Mouse (Mus musculus): Measurements from ENCODE around the gene Fzd5.

Fzd5 gene

DNA sequence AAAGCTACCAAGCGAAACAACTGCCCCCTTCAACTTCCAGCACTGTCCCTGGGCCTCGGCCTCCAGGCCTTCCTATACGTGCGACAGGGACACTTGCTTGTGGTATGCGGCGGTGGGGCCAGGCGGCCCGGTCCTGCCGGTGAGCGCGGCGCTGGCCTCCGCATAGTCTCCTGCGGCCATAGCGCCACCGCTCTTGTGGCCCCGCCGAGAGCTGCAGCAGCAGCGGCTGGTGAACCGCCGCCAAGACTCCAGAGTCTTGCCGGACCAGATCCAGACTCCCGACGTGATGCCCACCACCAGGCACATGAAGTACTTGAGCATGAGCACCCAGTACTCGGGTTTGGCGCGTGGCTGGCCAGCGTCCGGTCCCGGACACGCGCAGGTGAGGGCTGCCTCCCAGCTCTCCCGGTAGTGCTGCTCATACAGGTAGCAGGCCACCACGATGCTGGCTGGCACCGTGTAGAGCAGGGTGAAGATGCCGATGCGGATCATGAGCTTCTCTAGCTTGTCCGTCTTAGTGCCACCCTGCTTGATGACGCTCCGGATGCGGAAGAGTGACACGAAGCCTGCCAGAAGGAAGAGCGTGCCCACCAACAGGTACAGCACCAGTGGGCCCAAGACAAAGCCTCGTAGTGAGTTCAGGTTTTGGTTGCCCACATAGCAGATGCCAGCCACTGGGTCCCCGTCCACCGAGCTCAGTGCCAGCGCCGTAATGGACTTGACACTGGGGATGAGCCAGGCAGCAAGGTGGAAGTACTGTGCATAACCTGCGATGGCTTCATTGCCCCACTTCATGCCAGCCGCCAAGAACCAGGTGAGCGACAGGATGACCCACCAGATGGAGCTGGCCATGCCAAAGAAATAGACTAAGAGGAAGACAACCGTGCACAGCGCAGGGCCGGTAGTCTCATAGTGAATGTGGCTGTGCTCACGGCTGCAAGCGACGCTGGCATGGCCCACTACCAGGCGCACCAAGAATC lies 2.5 kb downstream of the Fzd5 start:
- in situ Hi-C loops (cut with MboI, MseI) = loop anchor here (5.0 to 25.0 kb wide), 2 partner anchors 43 to 252 kb away; partner anchors contain the start of gene Ccnyl1

DNA sequence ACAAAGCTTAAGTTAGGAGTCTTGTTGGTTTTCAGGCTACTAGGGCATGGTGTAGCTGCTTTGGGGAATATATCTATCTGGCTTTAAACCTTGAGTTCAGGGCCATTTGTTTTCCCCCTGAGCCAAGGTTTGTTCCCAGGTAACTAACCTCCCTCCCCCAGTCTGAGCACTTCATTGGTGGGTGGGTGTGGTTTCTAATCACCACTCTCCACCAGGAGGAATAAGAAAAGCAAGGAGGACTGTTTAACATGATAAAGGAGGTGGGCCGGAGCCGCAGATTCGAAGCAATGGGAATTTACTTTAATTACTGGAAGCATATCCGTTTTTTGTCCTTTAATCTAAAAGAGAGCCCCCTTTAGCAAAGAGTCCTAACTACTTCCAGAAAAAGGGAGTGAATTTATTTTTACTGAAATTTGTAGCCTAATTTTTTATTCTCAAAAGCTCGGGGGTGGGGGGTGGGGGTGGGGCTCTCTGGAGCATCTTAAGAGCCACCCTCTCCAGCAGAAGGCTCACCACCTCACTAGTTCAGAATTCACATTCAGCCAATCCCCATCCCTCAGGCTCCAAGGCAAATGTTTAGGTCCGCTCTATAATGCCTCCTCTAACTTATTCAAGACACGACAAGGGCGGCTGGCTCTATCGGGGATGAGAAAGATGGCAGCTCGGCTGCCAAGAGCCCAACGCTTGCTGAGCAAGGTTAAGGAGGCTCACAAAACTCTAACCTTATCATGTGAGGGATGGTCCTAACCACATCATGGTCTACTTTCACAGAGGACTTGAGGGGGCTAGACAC lies 3.9 kb downstream of the Fzd5 start:
- in situ Hi-C loops (cut with MboI, MseI) = loop anchor here (25.0 kb wide), 1 partner anchor 254 kb away; no protein-coding TSS in a partner anchor

- in situ Hi-C loops (cut with MboI, MseI) = loop anchor here (25.0 kb wide), 1 partner anchor 255 kb away; no protein-coding TSS in a partner anchor
Measured at GRCm38 (mm10) chr1:64732637-64733200, 4.8 kb downstream of the Fzd5 start.

DNA sequence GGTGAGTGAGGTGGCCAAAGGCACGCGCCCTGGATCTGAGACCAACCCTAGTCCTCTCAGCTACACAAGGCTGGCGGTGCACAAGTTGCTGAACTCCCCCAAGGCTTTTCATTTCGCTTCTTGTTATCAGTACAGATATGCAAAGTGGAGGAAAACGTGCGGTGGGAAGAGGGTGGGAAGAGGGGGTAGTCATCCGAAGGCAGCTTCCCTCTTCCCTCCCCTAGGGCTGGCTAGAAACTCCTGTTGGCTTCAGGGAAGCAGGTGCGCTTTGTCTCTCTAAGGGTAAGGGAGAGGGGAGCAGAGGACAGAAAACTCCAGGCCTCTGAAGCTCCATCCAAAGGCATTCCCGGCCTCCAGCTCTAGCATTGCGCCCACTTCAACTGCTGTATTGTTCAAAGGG lies 5.4 kb downstream of the Fzd5 start:
- in situ Hi-C loops (cut with MboI, MseI) = loop anchor here (25.0 kb wide), 1 partner anchor 255 kb away; no protein-coding TSS in a partner anchor

GRCm38 (mm10) chr1:64731341-64732020 lies 6.1 kb downstream of the Fzd5 start:
- in situ Hi-C loops (cut with MboI, MseI) = loop anchor here (25.0 kb wide), 1 partner anchor 256 kb away; no protein-coding TSS in a partner anchor

DNA sequence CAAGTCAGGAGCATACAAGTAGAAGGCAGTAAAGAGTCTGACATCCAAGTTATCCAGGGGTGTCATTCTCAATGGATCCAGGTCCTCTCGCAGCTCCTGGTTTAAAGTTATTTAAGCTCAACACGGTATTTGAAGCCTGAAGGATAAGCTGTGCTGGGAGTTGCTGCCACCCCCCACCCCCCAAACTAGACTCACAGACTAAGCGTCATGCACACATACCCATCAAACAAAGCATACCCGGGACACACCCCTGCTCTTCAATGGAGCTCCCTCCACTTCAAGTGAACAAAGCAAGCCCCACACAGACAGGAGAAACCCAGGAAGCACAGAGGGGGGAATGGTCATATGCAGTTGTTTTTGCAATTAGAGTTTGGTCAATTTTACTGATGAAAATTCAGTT lies 7.5 kb downstream of the Fzd5 start:
- in situ Hi-C loops (cut with MboI, MseI) = loop anchor here (25.0 kb wide), 1 partner anchor 257 kb away; no protein-coding TSS in a partner anchor

DNA sequence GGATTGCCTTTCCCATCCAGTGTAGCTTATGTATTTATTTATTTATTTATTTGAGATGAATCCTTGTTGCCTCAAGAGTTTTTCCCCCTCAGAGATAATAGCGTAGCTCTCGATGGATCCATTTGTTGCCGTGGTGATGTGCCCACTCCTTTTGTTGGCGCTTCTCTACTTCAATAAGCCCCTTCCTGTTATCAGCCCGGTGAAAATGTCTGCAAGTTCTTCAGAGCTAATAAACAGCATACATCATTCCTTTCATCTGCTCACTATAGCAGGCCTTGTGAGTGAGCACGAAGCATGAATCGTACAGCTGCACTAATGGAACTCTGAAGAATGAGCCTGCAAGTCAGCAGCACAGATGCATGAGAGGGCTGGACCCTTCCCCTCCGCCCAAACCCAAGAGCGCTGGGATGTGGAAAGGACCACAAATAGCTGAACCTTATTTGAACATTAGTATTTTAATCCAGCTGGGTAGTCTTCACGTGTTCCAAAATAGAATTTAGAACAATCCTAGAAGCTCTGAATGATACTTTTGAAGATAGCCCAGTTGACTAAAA lies 16.4 kb downstream of the Fzd5 start:
- in situ Hi-C loops (cut with MboI, MseI) = no loop called here

GRCm38 (mm10) chr1:64717504-64717903 lies 20.0 kb downstream of the Fzd5 start:
- in situ Hi-C loops (cut with MboI, MseI) = no loop called here

DNA sequence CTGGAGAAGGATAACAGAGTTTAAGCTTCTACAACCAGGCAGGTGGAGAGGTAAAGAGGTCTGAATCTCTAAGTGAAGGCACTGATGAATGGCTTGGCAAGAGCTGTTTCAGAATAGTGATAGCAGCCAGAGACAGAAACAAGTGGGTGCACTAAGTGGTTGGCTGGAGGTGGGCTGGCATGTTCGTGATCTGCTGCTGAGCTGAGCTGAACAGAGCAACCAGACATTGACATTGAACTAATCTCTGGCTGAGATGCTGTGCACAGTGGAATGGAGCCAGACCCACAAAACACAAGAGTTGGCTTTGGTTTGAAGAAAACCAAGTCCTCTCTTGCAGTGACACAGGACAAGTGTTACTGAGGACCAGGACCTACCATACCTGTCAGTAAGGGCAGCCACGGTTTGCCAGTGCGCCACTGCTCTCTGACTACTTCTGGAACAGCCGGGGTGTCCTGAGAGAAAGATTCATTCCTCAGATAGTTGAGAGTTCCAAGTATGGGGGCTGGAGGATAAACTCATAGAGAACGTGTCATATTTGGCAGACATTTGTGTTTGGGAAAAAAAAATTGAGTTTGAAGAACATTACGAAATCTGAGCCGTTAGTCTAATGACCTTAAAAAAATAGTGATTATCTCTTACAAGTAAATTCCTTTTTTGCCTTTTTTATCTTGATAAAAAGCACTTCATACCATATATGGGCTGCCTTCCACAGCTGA lies 20.8 kb downstream of the Fzd5 start:
- in situ Hi-C loops (cut with MboI, MseI) = no loop called here

- in situ Hi-C loops (cut with MboI, MseI) = no loop called here
Measured at GRCm38 (mm10) chr1:64715458-64715857, 22.1 kb downstream of the Fzd5 start.

DNA sequence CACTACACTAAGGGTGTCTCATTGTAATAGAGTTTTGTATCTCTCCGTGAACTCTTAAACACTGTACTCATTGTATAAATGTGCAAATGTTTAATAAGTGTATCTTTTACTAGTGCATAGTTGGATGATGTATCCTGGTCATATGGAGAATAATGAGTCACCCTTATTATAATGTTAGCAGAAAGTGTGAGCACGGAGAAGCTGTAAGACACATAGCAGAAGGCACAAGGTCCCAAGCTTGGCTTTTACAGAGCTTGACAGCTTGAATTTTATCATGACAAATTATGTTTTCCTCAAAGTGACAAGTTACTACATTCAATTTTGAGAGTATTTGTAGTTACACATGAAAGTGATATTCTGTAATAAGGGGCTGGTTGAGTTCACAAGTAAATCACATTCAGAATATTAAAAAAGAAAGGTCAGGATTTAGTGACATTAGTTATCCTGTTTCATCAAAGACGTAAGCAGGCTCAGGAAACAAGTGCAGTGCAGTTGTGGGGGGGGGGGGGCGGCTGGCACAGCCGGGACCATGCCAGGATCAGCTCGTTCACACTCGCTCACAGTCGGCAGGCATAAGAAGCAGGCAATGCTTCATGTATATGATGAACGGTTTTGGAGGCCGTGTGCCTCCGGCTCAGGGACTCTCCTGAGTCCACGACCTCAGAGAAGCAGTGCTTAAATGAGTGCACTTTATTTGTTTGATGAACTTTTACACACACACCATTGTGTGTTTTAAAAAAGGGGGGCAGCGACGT lies 25.4 kb downstream of the Fzd5 start:
- in situ Hi-C loops (cut with MboI, MseI) = no loop called here

GRCm38 (mm10) chr1:64709891-64710290 lies 27.7 kb downstream of the Fzd5 start:
- in situ Hi-C loops (cut with MboI, MseI) = loop anchor here (5.0 to 10.0 kb wide), 2 partner anchors 88 to 1045 kb away; no protein-coding TSS in a partner anchor

DNA sequence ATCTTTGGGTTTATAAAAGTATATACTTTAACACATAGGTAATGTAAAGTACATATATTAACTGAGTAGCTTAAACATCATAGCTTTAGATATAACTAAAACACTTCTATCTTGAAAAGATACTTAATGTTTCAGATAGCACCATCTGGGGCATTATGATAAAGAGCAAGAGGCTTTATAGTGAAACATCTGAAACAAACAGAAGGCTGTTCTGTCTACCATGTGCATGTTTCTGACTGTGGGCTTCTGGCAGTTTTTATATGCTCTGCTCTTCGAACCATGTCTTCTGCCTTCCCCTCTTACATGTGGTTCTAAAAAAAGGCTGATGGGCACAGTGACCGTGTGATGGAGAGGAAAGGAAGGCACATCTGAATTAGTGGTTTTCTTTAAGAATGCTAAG lies 30.9 kb downstream of the Fzd5 start:
- in situ Hi-C loops (cut with MboI, MseI) = loop anchor here (5.0 to 10.0 kb wide), 2 partner anchors 84 to 1042 kb away; no protein-coding TSS in a partner anchor

DNA sequence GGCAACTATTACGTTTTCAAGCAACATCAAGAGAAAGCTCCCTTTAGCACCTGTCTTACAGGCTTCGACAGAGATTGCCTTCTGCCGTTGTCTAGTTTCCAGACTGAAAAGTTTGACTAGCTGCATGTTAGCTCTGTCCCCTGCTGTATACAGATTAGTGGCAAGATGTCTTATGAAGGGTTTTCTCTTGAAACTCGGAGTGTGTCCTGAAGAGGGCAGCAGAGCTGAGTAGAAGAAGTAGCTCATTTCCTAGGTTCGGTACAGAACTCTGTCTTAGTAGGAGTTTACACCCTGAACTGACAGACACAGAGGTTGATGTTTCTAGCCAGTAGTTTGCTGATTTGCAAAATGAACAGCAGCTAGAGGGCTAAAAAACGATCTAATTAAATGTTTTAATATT lies 32.3 kb downstream of the Fzd5 start:
- in situ Hi-C loops (cut with MboI, MseI) = loop anchor here (5.0 to 10.0 kb wide), 2 partner anchors 83 to 1040 kb away; no protein-coding TSS in a partner anchor

- in situ Hi-C loops (cut with MboI, MseI) = loop anchor here (10.0 kb wide), 1 partner anchor 1037 kb away; no protein-coding TSS in a partner anchor
Measured at GRCm38 (mm10) chr1:64701780-64702179, 35.8 kb downstream of the Fzd5 start.

GRCm38 (mm10) chr1:64695156-64695555 lies 42.4 kb downstream of the Fzd5 start:
- in situ Hi-C loops (cut with MboI, MseI) = no loop called here

DNA sequence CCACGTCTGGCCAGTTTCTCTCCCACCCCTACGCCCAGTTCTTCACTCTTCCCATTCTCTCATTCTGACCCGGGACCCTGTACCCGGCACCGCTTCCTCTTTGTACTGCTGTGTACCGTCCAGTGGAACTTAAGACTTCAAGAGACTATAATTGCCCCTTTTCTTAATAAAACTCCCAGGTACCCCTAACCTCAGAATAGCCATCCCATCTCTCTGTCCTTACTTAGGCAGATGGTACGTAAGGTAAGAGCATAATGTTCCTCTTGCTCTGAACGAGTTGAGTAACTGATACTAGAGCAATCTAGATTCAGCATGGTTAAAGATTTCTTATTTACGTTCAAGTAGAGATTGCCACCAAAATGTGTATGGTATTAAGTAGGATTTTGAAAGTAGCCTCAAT lies 46.0 kb downstream of the Fzd5 start:
- in situ Hi-C loops (cut with MboI, MseI) = loop anchor here (5.0 kb wide), 2 partner anchors 46 to 159 kb away; partner anchors contain the start of genes Creb1 and Fzd5

DNA sequence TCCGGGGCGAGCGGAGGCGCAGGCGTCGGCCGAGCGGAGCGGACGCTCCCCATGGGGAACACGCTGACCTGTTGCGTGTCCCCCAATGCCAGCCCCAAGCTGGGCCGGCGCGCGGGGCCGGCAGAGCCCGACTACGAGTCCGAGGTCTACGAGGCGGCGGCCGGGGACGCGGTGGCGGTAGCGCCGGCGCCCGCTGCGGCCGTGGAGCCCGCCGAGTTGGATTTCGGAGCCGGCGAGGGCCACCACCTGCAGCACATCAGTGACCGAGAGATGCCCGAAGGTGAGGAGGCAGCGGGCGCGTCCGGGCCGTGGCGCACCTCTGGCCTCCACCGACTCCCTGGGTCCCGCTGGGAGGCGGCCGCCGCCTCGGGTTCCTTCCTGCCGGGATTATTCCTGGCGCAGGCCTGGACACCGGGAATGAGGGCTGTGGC lies 46.4 kb downstream of the Fzd5 start:
- in situ Hi-C loops (cut with MboI, MseI) = loop anchor here (5.0 kb wide), 2 partner anchors 46 to 159 kb away; partner anchors contain the start of genes Creb1 and Fzd5

Data from T-helper 1 cell (primary cell).